Mouse (Mus musculus) neural tube, embryonic 14.5 days (tissue): ENCODE data around the gene Ndufaf2. TPM values are rescaled to one million over a fixed set of nuclear protein-coding genes. Genes with fewer than 3 reads are reported as not detected.

Source experiments
- ATAC-seq: fragments of 200-750 bp; cut with Nextera tagmentation; 2 replicates; pipeline ENCODE4 v1.8.0; 2017; ENCODE audit warnings: low read depth, mild to moderate bottlenecking, moderate TSS enrichment, moderate library complexity
- H3K27ac ChIP-seq: fragments of 300-500 bp; sonication (generic); 2 replicates; pipeline ENCODE4 v1.5.1; 2014; ENCODE audit warnings: low read depth, mild to moderate bottlenecking, control low read depth, low read length, moderate library complexity, mixed read lengths
- H3K27me3 ChIP-seq: fragments of 300-500 bp; sonication (generic); 2 replicates; pipeline ENCODE4 v1.6.1; 2014; ENCODE audit warnings: low read length; ENCODE audit not compliant: control insufficient read depth, insufficient read depth
- H3K36me3 ChIP-seq: fragments of 300-500 bp; sonication (generic); 2 replicates; pipeline ENCODE4 v1.6.1; 2014; ENCODE audit warnings: low read length, mixed read lengths; ENCODE audit not compliant: control insufficient read depth, insufficient read depth
- H3K4me1 ChIP-seq: fragments of 300-500 bp; sonication (generic); 2 replicates; pipeline ENCODE4 v1.6.1; 2014; ENCODE audit warnings: low read length; ENCODE audit not compliant: control insufficient read depth, insufficient read depth
- H3K4me2 ChIP-seq: fragments of 300-500 bp; sonication (generic); 2 replicates; pipeline ENCODE4 v1.6.1; 2014; ENCODE audit warnings: mild to moderate bottlenecking, low read depth, low read length, control low read depth
- H3K4me3 ChIP-seq: fragments of 300-500 bp; sonication (generic); 2 replicates; pipeline ENCODE4 v1.5.1; 2014; ENCODE audit warnings: low read depth, low read length, control low read depth, mixed read lengths
- H3K9ac ChIP-seq: fragments of 300-500 bp; sonication (generic); replicated peaks from 2 replicates; pipeline ENCODE4 v1.6.1; 2014; ENCODE audit warnings: low read depth, mild to moderate bottlenecking, control low read depth, low read length, mixed read lengths
- H3K9me3 ChIP-seq: fragments of 300-500 bp; sonication (generic); 2 replicates; pipeline ENCODE4 v1.6.1; 2016; ENCODE audit warnings: low read length; ENCODE audit not compliant: control insufficient read depth
- WGBS: fragments of 180-500 bp; shearing (Covaris S2); extraction: QIAGEN DNeasy Blood & Tissue Kit; methylation state at CpG from one replicate; pipeline ENCODE4 v1.1.7; 2014; 5-methylcytosine and 5-hydroxymethylcytosine counted together
- polyA plus RNA-seq: library from polyadenylated mRNA; unstranded; fragments of >200 nt; fragmentation: Nextera tagmentation; extraction: Ambion mirVana; gene quantifications from 2 replicates; pipeline ENCODE4 v1.2.1, GENCODE M21; 2014

Gene Ndufaf2
- polyA plus RNA-seq, 1 experiment from 2014 or later = 79.3 TPM

- no peak for ATAC-seq
- no peak overlapping the region for H3K4me3 ChIP-seq
- no peak overlapping the region for H3K9ac ChIP-seq
- no peaks in the 10 kb centered on the region for H3K9me3 ChIP-seq
- peaks cover 3% of the 10 kb centered on the region; the same call in 1 of the 2 replicates for H3K4me1 ChIP-seq
- no peaks in the 10 kb centered on the region for H3K27me3 ChIP-seq
- no peak overlapping the region for H3K27ac ChIP-seq
- 86% methylated on average over 4 of the region's 4 CpGs for WGBS
- no peak overlapping the region for H3K4me2 ChIP-seq
- H3K36me3 ChIP-seq = no peaks in the 10 kb centered on the region
Measured at GRCm38 (mm10) chr13:107972451-107972850, 186.0 kb downstream of the Ndufaf2 start.

GRCm38 (mm10) chr13:107971868-107972267 is 186.6 kb downstream of the Ndufaf2 start:
- peak; percentile 59; the same call in 1 of the 2 replicates for ATAC-seq

GRCm38 (mm10) chr13:107970422-107971142 is 187.8 kb downstream of the Ndufaf2 start:
- Histone ChIP-seq H3K4me3 (no peak overlapping the region), H3K4me1 (peaks cover 3% of the 10 kb centered on the region; the same call in 1 of the 2 replicates), H3K36me3 (no peaks in the 10 kb centered on the region), H3K27ac (no peak overlapping the region), H3K4me2 (no peak overlapping the region), H3K9me3 (no peaks in the 10 kb centered on the region), H3K27me3 (no peaks in the 10 kb centered on the region), H3K9ac (no peak overlapping the region)
- ATAC-seq = peak; percentile 12; the same call in 1 of the 2 replicates
- 67% methylated on average over 11 of the region's 11 CpGs for WGBS

More at GRCm38 (mm10) chr13:107971868-107972267, 186.6 kb downstream of the Ndufaf2 start:
- Histone ChIP-seq H3K9ac (no peak overlapping the region), H3K4me2 (no peak overlapping the region), H3K27ac (no peak overlapping the region), H3K36me3 (no peaks in the 10 kb centered on the region), H3K4me3 (no peak overlapping the region), H3K27me3 (no peaks in the 10 kb centered on the region), H3K4me1 (peaks cover 3% of the 10 kb centered on the region; the same call in 1 of the 2 replicates), H3K9me3 (no peaks in the 10 kb centered on the region)
- 47% methylated on average over 7 of the region's 7 CpGs for WGBS

GRCm38 (mm10) chr13:107969961-107970391 is 188.4 kb downstream of the Ndufaf2 start:
- Histone ChIP-seq H3K36me3 (no peaks in the 10 kb centered on the region), H3K4me3 (no peak overlapping the region), H3K4me2 (no peak overlapping the region; the same call in 1 of the 2 replicates), H3K4me1 (peaks cover 3% of the 10 kb centered on the region; the same call in 1 of the 2 replicates), H3K27ac (0 out of 2 replicates have a peak overlapping the region, but pooled peaks have one; percentile 22), H3K27me3 (no peaks in the 10 kb centered on the region), H3K9ac (no peak overlapping the region), H3K9me3 (no peaks in the 10 kb centered on the region)
- peak; percentile 53 for ATAC-seq
- 12% methylated on average over 7 of the region's 7 CpGs for WGBS

GRCm38 (mm10) chr13:107964616-107965015 is 193.8 kb downstream of the Ndufaf2 start:
- Histone ChIP-seq H3K27me3 (no peaks in the 10 kb centered on the region), H3K9ac (no peak overlapping the region), H3K36me3 (no peaks in the 10 kb centered on the region), H3K9me3 (no peaks in the 10 kb centered on the region), H3K27ac (no peak overlapping the region), H3K4me1 (peaks cover 6% of the 10 kb centered on the region; the same call in 1 of the 2 replicates), H3K4me2 (no peak overlapping the region), H3K4me3 (no peak overlapping the region)
- 73% methylated on average over 7 of the region's 7 CpGs for WGBS
- no peak for ATAC-seq

- H3K9me3 ChIP-seq = no peaks in the 10 kb centered on the region
- H3K4me3 ChIP-seq = no peak overlapping the region
- no peak overlapping the region for H3K27ac ChIP-seq
- no peak overlapping the region for H3K9ac ChIP-seq
- H3K4me1 ChIP-seq = peaks cover 6% of the 10 kb centered on the region; the same call in 1 of the 2 replicates
- ATAC-seq = no peak
- 49% methylated on average over 11 of the region's 11 CpGs for WGBS
- H3K27me3 ChIP-seq = no peaks in the 10 kb centered on the region
- no peaks in the 10 kb centered on the region for H3K36me3 ChIP-seq
- no peak overlapping the region for H3K4me2 ChIP-seq
Measured at GRCm38 (mm10) chr13:107963471-107963870, 195.0 kb downstream of the Ndufaf2 start.

GRCm38 (mm10) chr13:107962741-107963140 is 195.7 kb downstream of the Ndufaf2 start:
- H3K4me3 ChIP-seq = no peak overlapping the region
- ATAC-seq = 0 out of 2 replicates have a peak, but pooled peaks have one; percentile 38
- H3K4me1 ChIP-seq = peaks cover 6% of the 10 kb centered on the region; the same call in 1 of the 2 replicates
- 76% methylated on average over 4 of the region's 4 CpGs for WGBS
- no peaks in the 10 kb centered on the region for H3K27me3 ChIP-seq
- H3K27ac ChIP-seq = no peak overlapping the region
- no peak overlapping the region for H3K9ac ChIP-seq
- no peak overlapping the region for H3K4me2 ChIP-seq
- no peaks in the 10 kb centered on the region for H3K9me3 ChIP-seq
- no peaks in the 10 kb centered on the region for H3K36me3 ChIP-seq

GRCm38 (mm10) chr13:107961972-107962371 is 196.5 kb downstream of the Ndufaf2 start:
- no peaks in the 10 kb centered on the region for H3K9me3 ChIP-seq
- H3K4me2 ChIP-seq = no peak overlapping the region
- H3K27ac ChIP-seq = no peak overlapping the region
- H3K36me3 ChIP-seq = no peaks in the 10 kb centered on the region
- no peak overlapping the region for H3K9ac ChIP-seq
- ATAC-seq = peak; percentile 44; the same call in 1 of the 2 replicates
- H3K27me3 ChIP-seq = no peaks in the 10 kb centered on the region
- peaks cover 6% of the 10 kb centered on the region; the same call in 1 of the 2 replicates for H3K4me1 ChIP-seq
- WGBS = 38% methylated on average over 4 of the region's 4 CpGs
- H3K4me3 ChIP-seq = no peak overlapping the region

GRCm38 (mm10) chr13:107961501-107961900 is 196.9 kb downstream of the Ndufaf2 start:
- Histone ChIP-seq H3K36me3 (no peaks in the 10 kb centered on the region), H3K27me3 (no peaks in the 10 kb centered on the region), H3K4me3 (no peak overlapping the region), H3K9me3 (no peaks in the 10 kb centered on the region), H3K9ac (no peak overlapping the region), H3K27ac (no peak overlapping the region), H3K4me1 (peaks cover 6% of the 10 kb centered on the region; the same call in 1 of the 2 replicates), H3K4me2 (no peak overlapping the region)
- ATAC-seq = no peak
- 92% methylated on average over 4 of the region's 4 CpGs for WGBS
